Mouse (Mus musculus): ENCODE data around the gene Trmt61a. TPM values are rescaled to one million over a fixed set of nuclear protein-coding genes. Genes with fewer than 3 reads are reported as not detected.
A peak's percentile ranks its signal among the peaks of the same experiment; 100 is the strongest.

Gene Trmt61a
- polyA plus RNA-seq, 1 experiment from 2014 or later = 20.9 TPM

DNA sequence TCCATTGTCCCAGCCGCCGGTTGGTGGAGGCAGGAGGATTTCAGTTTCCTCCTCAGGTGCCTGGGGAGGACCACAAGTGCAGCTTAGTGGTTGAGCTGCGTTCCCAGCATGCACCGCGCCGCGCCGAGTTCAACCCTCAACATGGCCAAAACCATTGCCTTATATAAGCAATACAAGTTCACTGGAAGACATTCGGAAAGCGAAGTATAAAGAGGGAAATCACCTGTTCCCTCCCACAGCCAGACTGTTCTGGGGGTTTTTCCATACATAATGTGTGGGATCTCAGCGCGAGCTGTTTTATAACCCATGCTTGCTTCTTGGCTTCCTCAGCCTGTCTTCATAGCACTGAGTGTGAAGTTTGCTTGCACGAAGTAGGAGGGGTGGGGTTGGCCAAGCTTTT lies 11.5 kb upstream of the Trmt61a start:
- 69% methylated on average over 13 of the region's 13 CpGs for WGBS (ENCODE audit: insufficient replicate concordance)
- H3K27me3 ChIP-seq (replicated peaks) = peaks cover 36% of the 10 kb centered on the region
- no peak overlapping the region for H3K4me3 ChIP-seq
- peaks cover 40% of the 10 kb centered on the region for H3K4me1 ChIP-seq
- H3K9me3 ChIP-seq (replicated peaks) = no peaks in the 10 kb centered on the region
- H3K9ac ChIP-seq = no peak overlapping the region
- 0 out of 2 replicates have a peak, but pooled peaks cover 6% of the 10 kb centered on the region for H3K36me3 ChIP-seq
- no peak overlapping the region for H3K4me2 ChIP-seq
- H3K27ac ChIP-seq = no peak overlapping the region
- ATAC-seq = no peak

DNA sequence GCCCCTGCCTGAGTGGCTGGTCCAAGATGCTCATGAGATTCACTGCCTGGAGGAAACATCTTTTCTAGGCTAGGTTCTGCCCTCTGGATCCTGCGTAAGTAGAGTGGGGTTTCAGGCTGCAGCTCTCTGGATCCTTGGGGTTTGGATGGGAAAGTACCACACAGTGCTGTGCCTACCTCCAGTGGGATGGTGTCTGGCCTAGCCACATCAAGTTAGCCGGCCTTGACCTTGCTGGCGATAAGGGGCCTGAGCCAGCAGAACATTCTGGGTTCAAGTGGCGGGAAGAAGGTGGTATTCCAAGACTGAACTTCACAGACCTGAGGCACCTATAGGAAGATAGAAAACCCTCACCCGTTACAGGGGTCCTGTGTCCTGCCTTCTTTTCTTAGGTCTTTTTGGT lies 10.5 kb upstream of the Trmt61a start:
- no peak overlapping the region for H3K4me2 ChIP-seq
- WGBS (ENCODE audit: insufficient replicate concordance) = 80% methylated on average over 5 of the region's 5 CpGs
- no peaks in the 10 kb centered on the region for H3K9me3 ChIP-seq (replicated peaks)
- H3K4me1 ChIP-seq = peaks cover 51% of the 10 kb centered on the region
- H3K27ac ChIP-seq = no peak overlapping the region
- no peak overlapping the region for H3K9ac ChIP-seq
- peaks cover 46% of the 10 kb centered on the region for H3K27me3 ChIP-seq (replicated peaks)
- no peaks in the 10 kb centered on the region for H3K36me3 ChIP-seq
- H3K4me3 ChIP-seq = no peak overlapping the region
- no peak for ATAC-seq

DNA sequence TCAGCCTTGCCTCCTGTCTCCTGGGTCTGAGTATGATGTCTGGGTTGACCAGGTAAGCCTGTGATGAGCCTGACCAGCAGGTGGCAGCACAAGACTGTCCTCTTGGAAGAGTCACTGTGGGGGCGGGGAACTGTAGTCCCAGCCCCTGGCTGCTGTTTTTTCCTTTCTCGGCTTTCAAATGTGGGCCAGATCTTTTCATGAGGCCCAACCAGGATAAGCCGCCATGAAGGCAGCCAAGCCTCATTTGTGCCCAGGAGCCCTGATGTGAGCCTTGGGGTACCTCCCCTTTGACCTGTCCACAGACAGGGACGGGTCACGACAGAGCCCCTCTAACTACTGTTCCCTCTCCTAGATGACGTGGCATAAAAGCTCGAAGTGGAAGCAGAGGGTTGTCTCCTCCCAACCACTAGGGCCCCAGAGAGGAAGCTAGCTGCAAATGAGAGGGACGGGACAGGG lies 9.4 kb upstream of the Trmt61a start:
- H3K9me3 ChIP-seq (replicated peaks) = no peaks in the 10 kb centered on the region
- peak overlapping the region; percentile 49; the same call in 1 of the 2 replicates for H3K9ac ChIP-seq
- H3K27ac ChIP-seq = peak overlapping the region; percentile 57
- ATAC-seq = peak; percentile 61
- H3K27me3 ChIP-seq (replicated peaks) = peaks cover 57% of the 10 kb centered on the region
- WGBS (ENCODE audit: insufficient replicate concordance) = 2% methylated on average over 8 of the region's 8 CpGs
- H3K36me3 ChIP-seq = no peaks in the 10 kb centered on the region
- peak overlapping the region; percentile 25 for H3K4me3 ChIP-seq
- peak overlapping the region; percentile 66 for H3K4me2 ChIP-seq
- peaks cover 54% of the 10 kb centered on the region for H3K4me1 ChIP-seq

DNA sequence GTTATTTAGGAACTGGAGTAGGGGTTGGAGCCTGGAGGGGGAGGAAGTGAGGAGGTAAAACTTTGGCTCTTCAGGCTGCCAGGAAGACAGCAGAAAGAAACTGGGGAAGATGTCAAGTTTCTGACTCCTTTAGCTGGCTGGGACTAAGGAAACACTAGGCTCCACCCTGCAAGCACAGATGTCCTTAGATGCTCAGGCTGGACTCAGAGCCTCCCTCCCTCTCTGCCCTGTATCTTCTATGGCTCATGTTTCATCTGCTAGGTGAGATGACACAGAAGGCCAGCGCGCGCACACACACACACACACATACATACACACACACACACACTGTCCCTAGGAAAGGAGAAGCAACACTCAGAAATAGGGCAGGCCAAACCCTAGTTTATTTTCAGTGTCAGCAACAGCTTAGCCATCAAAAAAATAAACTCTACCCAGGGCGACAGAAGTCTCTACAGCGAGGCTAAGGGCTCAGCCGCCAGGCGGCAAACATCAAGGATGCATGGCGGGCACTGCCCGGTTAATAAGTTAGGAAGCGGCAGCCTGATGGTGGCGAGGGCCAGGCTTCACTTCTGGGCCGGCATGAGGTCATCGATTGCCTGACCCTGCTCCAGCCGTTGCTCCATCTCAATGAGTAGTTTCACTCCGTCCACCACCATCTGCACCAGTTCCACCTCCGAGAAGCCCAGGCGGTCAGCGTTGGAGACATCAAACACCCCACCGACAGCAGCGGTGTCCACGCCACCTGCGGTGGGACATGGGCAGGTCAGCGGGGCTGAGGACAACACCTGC lies 8.7 kb upstream of the Trmt61a start:
- Histone ChIP-seq H3K27me3 (replicated peaks) (peaks cover 64% of the 10 kb centered on the region), H3K9me3 (replicated peaks) (no peaks in the 10 kb centered on the region), H3K27ac (peak overlapping the region; percentile 57), H3K4me2 (peak overlapping the region; percentile 66), H3K36me3 (no peaks in the 10 kb centered on the region), H3K4me3 (peak overlapping the region; percentile 25; the same call in 1 of the 2 replicates), H3K9ac (peak overlapping the region; percentile 49; the same call in 1 of the 2 replicates), H3K4me1 (peaks cover 48% of the 10 kb centered on the region)
- ATAC-seq = no peak
- 63% methylated on average over 23 of the region's 23 CpGs for WGBS (ENCODE audit: insufficient replicate concordance)

DNA sequence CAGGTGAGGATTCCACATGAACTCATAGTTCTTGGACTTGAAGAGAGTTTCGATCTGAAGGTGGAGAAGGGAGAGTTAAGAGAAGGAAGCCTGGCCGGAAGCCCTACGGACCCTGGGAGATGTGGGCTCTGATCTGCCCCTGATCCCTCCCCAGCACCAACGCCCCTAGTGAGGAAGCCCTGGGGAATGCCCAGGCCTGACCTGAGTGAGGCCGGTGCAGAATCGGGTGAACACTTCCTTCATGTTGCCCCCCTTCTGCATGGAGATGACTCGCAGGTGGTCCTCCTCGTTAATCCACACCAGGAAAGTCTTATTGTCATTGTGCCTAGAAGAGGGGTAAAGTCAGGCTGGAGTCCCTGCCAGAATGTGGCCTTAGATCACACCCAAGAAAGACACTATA lies 7.9 kb upstream of the Trmt61a start:
- Histone ChIP-seq H3K27me3 (replicated peaks) (peaks cover 70% of the 10 kb centered on the region), H3K9ac (no peak overlapping the region), H3K9me3 (replicated peaks) (no peaks in the 10 kb centered on the region), H3K4me1 (peaks cover 48% of the 10 kb centered on the region), H3K4me2 (no peak overlapping the region), H3K36me3 (no peaks in the 10 kb centered on the region), H3K27ac (no peak overlapping the region), H3K4me3 (no peak overlapping the region)
- WGBS (ENCODE audit: insufficient replicate concordance) = 50% methylated on average over 8 of the region's 8 CpGs
- no peak for ATAC-seq

DNA sequence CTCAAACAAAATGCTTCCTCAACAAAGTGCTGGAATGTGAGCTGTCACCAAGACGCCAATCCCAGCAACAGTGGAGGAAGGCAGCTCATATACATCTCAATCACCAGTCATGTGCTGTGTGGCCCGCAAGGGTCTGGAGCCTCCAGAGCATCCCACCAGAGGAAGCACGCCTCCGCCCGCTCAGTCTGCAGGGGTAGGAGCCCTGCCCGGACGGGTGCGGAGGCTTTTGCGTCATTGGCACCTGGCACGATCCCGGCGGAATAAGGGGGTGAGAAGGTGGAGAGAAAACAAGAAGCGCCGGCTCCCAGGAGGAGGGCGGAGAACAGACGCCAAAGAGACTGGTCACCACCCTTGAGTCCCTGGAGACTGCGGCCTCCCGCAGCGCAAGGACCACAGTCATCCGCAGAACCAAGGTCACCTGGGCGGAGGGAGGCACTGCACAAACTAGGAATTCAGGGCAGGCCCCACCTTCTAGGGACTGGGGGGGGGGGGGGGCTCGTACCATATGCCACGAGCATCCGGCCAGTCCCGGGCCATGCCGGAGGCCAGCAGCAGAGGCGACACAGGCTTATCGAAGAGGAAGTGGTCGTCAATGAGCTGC lies 7.4 kb upstream of the Trmt61a start:
- Histone ChIP-seq H3K27me3 (replicated peaks) (peaks cover 75% of the 10 kb centered on the region), H3K27ac (no peak overlapping the region), H3K9ac (peak overlapping the region; percentile 46; the same call in 1 of the 2 replicates), H3K9me3 (replicated peaks) (no peaks in the 10 kb centered on the region), H3K4me2 (peak overlapping the region; percentile 74), H3K4me3 (peak overlapping the region; percentile 53), H3K4me1 (peaks cover 53% of the 10 kb centered on the region), H3K36me3 (no peaks in the 10 kb centered on the region)
- WGBS (ENCODE audit: insufficient replicate concordance) = 11% methylated on average over 28 of the region's 29 CpGs
- ATAC-seq = no peak

DNA sequence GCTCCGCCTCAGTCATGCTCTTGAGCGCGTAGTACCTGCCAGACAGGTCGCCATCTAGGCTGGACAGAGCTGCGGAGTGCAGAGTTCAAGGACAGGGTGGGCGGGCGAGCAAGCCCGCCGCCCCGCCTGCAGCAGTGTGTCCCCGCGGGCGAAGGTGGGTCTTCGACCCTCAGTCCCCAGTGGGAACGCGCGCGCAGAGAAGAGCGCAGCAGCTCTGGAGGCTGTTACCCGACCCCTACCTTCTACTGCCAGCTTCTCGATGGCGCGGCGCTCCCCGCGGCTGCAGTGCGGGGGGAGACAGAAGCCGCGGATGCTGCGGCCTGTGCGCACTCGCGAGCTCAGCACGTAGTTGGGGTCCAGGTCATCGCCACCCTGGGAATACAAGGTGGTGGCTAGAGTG lies 6.9 kb upstream of the Trmt61a start:
- no peaks in the 10 kb centered on the region for H3K36me3 ChIP-seq
- H3K9ac ChIP-seq = peak overlapping the region; percentile 46
- H3K27me3 ChIP-seq (replicated peaks) = peaks cover 77% of the 10 kb centered on the region
- no peak for ATAC-seq
- 1% methylated on average over 35 of the region's 35 CpGs for WGBS (ENCODE audit: insufficient replicate concordance)
- H3K9me3 ChIP-seq (replicated peaks) = no peaks in the 10 kb centered on the region
- H3K27ac ChIP-seq = no peak overlapping the region
- peak overlapping the region; percentile 53 for H3K4me3 ChIP-seq
- H3K4me1 ChIP-seq = peaks cover 57% of the 10 kb centered on the region
- H3K4me2 ChIP-seq = peak overlapping the region; percentile 74

DNA sequence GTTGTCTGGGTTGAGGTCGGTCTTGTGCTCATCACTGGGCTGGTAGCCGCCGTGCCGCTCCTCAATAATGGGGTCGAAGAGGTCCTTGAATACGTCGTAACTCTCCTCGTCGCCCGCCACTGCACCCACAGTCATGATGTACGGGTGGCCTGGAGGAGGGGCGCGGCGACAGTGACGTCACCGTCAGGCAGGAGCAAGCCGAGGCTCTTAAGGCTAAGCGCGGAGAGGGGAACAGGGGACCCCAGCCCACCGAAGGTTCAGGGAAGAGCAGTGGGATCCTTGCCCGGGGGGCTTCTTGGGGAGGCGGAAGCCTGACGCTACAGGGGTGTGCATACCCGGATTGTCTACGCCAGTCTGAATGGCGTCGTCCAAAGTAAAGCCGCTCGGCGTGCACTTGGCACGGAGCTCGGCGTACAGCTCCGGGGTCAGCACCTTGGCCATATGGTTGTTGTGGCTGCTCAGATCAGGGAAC lies 6.4 kb upstream of the Trmt61a start:
- WGBS (ENCODE audit: insufficient replicate concordance) = under 1% methylated on average over 34 of the region's 34 CpGs
- H3K4me2 ChIP-seq = peak overlapping the region; percentile 74
- H3K9ac ChIP-seq = peak overlapping the region; percentile 46
- peaks cover 60% of the 10 kb centered on the region for H3K4me1 ChIP-seq
- no peaks in the 10 kb centered on the region for H3K9me3 ChIP-seq (replicated peaks)
- H3K27ac ChIP-seq = no peak overlapping the region
- no peaks in the 10 kb centered on the region for H3K36me3 ChIP-seq
- H3K27me3 ChIP-seq (replicated peaks) = peaks cover 77% of the 10 kb centered on the region
- peak overlapping the region; percentile 53 for H3K4me3 ChIP-seq
- no peak for ATAC-seq

DNA sequence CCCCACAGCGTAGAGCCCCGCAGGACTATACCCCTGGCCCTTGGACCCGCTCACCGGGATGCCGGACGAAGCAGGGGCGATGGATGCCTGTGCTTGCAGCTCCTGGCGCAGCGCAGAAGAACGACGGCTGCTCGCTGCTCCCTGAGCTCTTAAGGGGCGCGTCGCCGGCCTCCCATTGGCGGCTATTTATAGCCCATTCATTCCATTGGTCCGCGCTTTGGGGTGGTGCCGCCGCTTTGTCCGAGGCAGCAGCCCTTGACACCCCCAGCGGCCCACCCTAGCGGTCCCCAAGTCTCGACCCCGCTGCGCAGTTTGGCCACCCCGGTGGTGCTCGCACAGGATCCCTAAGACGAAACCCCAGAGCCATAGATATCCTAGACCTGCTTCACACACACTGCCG lies 5.7 kb upstream of the Trmt61a start, which contains the start of gene Ckb:
Gene Ckb (minus strand): TSS at position 163 of the 400 bp plus-strand sequence.
- H3K9ac ChIP-seq = peak within 1 kb of the TSS; percentile 46
- H3K4me2 ChIP-seq = peak within 1 kb of the TSS; percentile 74
- H3K36me3 ChIP-seq = no peaks in the 10 kb centered on the region
- H3K4me1 ChIP-seq = peaks cover 67% of the 10 kb centered on the region
- H3K27ac ChIP-seq = no peak within 1 kb of the TSS
- peaks cover 77% of the 10 kb centered on the region for H3K27me3 ChIP-seq (replicated peaks)
- ATAC-seq = peak; percentile 28
- H3K9me3 ChIP-seq (replicated peaks) = no peaks in the 10 kb centered on the region
- H3K4me3 ChIP-seq = peak within 1 kb of the TSS; percentile 53
- under 1% methylated on average over 31 of the region's 31 CpGs for WGBS (ENCODE audit: insufficient replicate concordance)

DNA sequence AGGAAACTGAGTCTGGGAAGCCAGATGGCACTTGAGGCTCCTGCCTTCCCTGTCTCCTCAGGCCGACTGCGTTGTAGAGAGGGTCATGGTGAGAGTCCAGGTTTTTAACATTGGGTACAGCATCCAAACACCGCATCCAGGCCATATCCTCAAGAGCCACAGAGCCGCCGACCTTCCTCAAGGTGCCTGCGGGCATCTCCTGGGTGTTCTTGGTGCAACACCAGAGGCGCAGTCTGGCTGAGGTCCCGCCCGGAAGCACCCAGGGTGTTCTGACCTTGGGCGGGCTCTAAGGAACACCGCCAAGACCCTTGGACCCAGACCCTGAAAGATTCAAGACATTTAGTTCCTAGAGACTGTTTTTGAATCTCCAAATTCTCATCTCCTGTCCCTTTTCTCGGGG lies 5.3 kb upstream of the Trmt61a start:
- 10% methylated on average over 12 of the region's 12 CpGs for WGBS (ENCODE audit: insufficient replicate concordance)
- Histone ChIP-seq H3K4me1 (peaks cover 72% of the 10 kb centered on the region), H3K9me3 (replicated peaks) (no peaks in the 10 kb centered on the region)

DNA sequence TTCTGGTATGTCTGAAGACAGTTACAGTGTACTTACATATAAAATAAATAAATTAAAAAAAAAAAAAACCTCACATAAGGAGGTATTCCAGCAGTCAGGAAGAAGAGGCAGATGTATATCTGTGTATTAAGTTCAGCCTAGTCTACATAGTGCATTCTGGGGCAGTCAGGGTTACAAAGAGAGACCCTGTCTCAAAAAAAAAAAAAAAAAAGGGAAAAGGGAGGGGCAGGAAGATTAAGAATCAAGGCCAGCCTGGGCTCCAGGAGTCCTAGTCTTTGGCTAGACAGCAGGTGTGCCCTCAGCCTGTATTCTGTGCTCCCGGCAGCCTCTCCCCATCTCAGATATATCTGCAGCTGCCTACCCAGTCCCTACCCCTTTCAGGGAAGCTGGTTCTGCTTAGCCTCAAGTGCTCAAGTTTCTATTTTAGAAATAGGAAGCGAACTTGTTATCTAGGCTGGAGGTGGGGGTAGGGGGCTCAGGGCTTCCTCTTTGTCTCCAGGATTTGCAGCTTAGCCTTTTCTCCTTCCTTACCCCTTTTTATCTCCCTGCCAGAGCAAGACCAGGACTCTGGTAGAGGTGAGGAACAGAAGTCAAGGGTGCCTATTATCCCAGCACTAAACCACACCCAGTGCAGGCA lies 2.9 kb upstream of the Trmt61a start:
- Histone ChIP-seq H3K27ac (no peak overlapping the region), H3K9ac (no peak overlapping the region), H3K36me3 (peaks cover 7% of the 10 kb centered on the region), H3K27me3 (replicated peaks) (peaks cover 61% of the 10 kb centered on the region), H3K4me1 (peaks cover 72% of the 10 kb centered on the region), H3K9me3 (replicated peaks) (no peaks in the 10 kb centered on the region), H3K4me3 (no peak overlapping the region), H3K4me2 (no peak overlapping the region)
- no peak for ATAC-seq
- WGBS (ENCODE audit: insufficient replicate concordance) = 3% methylated on average over 2 of the region's 2 CpGs

More for the DNA sequence above, 5.3 kb upstream of the Trmt61a start:
- peaks cover 77% of the 10 kb centered on the region for H3K27me3 ChIP-seq (replicated peaks)
- H3K9ac ChIP-seq = no peak overlapping the region
- H3K4me2 ChIP-seq = peak overlapping the region; percentile 74
- no peak for ATAC-seq
- H3K4me3 ChIP-seq = peak overlapping the region; percentile 53
- H3K27ac ChIP-seq = no peak overlapping the region
- H3K36me3 ChIP-seq = no peaks in the 10 kb centered on the region
